8 mouse cellular contexts compared by ENCODE assay signal in genomic region chr12:3098175-3098574, GRCm38 (mm10).
DNase-seq lines count a peak whose midpoint lies in the region.

No protein-coding gene starts in this region.

- peak; percentile 35 for DNase-seq in R1 (ENCODE audit: low read depth, low spot score)
- peak; percentile 18 for DNase-seq in cerebellum, adult 9-11 months
- peak; percentile 4 to 41 for DNase-seq in frontal cortex, postnatal 14 days (ENCODE audit: low spot score in 2 of 2)
- peak; percentile 41 for DNase-seq in induced T-regulatory cell, adult 2 months (ENCODE audit: low read depth)
- DNase-seq in layer of hippocampus, adult 9-11 months = peak; percentile 28
- DNase-seq in lung, postnatal 25 days (ENCODE audit: low spot score) = peak; percentile 44
- DNase-seq in right cerebral cortex, postnatal 14 days = peak; percentile 6
- peak; percentile 14 to 21 for DNase-seq in urinary bladder, postnatal 36 days (ENCODE audit: low spot score in 2 of 2)

Comparison
In these comparisons a context has a peak if more than half of its experiments do, and no peak if none do; other contexts are left out.
1. Peak in every context shown above with its lines: DNase-seq.